Mouse (Mus musculus): Measurements from ENCODE around the gene Dennd4c. TPM values are rescaled to one million over a fixed set of nuclear protein-coding genes. Genes with fewer than 3 reads are reported as not detected.

Dennd4c gene
- polyA plus RNA-seq (2015; fragmentation: Nextera tagmentation; extraction: Ambion mirVana) = 3.2 and 4.7 TPM in 2 replicates

DNA sequence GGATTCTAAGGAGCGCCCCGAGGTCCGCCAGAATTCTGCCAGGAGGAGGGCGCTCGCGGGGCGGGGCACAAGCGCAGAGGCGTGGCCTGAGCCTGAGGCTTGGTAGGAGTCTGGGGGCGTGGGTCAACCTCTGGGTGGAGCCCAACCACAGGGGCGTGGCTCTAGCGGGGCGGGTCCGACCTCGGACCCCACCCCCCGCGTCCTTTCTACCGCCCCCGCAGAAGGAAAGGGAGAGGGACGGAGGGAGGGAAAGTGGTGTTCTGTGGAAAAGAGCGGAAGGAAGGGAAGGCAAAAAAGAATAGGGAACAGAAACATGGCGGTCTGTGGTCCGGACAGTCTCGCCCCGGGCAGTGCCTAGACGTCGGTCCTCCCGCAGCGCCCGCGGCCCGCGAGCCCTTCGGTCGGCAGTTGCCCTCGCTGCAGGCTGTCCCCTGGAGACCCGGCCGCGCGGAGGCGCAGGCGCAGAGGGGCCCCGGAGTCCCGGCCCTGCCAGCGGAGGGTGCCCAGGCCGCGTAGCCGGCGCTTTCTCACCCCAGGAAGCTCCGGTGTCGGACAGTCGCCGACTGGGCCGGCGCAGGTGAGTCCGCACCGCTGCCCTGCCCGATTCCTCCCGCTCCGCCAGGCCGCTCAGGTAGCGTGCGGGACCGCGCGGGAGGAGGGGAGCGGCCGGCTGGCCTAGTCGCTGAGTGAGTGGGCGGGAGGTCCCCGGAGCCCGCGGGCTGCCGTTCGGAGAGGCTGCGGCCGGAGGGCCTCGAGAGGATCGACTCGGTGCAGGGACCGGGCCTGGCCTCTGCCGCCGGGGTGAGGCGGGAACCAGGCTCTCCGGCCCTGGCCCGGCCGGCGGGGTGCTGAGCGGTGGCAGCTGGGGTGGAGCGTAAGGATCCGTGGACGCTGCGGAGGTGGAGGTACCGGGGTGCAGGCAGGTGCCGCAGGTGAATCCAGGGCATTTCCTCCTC lies at the start of gene Dennd4c:
TSS of gene Dennd4c (plus strand) at position 220 of the 956 bp plus-strand sequence.
- Histone ChIP-seq H3K9ac (replicated peaks; ENCODE audit: low read depth, low read length) (peak within 1 kb of the TSS; percentile 97), H3K4me1 (replicated peaks; ENCODE audit: control insufficient read depth, insufficient read depth, low read length) (peaks cover 10% of the 10 kb centered on the region), H3K4me2 (ENCODE audit: low read length) (peak within 1 kb of the TSS; percentile 60), H3K9me3 (ENCODE audit: control insufficient read depth, low read length) (no peaks in the 10 kb centered on the region), H3K27ac (ENCODE audit: low read length) (peak within 1 kb of the TSS; percentile 57; the same call in 1 of the 2 replicates), H3K36me3 (ENCODE audit: control insufficient read depth, insufficient read depth) (no peaks in the 10 kb centered on the region), H3K27me3 (replicated peaks; ENCODE audit: control insufficient read depth, insufficient read depth, low read length) (no peaks in the 10 kb centered on the region), H3K4me3 (replicated peaks; ENCODE audit: low read length) (peak within 1 kb of the TSS; percentile 96)
- under 1% methylated on average over 89 of the region's 95 CpGs for WGBS
- peak; percentile 94 for ATAC-seq

DNA sequence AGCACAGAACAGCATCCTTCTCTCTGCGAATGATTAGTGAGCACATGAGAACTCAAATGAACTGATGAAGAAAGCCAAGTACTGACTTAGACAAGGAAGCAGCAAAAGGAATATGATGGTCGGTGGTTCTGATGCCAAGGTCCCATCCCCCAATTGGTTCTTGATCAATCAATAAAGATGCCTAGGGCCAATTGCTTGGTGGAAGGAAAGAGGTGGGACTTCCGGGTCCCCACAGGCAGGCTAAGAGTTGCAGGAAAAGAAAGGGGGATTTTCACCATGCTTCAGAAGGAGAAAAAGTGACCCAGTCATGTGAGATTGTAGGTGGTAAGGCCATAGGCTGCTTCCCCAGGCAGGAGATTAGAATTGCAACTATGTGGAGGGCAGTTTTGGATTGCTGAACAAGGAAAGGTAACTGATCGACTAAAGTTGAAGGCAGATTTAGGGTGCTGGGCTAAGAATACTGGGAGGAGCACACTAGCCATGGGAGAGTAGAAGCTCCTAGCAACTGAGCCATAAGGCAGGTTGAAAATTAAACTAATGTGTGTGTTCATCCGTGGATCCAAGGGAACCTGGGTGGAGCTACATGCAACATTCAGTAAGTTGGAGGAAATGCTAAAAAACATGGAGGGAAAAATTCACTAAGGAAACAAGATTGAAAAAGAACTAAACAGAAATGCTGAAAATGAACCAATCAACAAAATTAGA lies 49.0 kb upstream of the Dennd4c start:
- H3K4me3 ChIP-seq (replicated peaks; ENCODE audit: low read length) = no peak overlapping the region
- WGBS = 89% methylated on average over 5 of the region's 5 CpGs
- H3K4me1 ChIP-seq (replicated peaks; ENCODE audit: control insufficient read depth, insufficient read depth, low read length) = no peaks in the 10 kb centered on the region

DNA sequence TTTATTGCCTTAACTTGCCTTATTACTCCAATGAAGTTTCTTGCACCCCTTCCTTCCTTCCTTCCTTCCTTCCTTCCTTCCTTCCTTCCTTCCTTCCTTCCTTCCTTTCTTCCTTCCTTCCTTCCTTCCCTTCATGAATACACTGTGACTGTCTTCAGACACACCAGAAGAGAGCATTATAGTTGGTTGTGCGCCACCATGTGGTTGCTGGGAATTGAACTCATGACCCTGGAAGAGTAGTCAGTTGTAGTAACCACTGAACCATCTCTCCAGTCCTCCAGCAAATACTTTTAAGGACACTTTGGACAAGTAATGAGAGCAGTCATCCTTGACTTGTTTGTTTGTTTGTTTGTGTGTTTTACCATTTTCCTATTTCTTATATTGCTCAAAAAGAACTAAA lies 39.6 kb upstream of the Dennd4c start:
- 24% methylated on average over 1 of the region's 1 CpGs for whole genome bisulfite sequencing
- Histone ChIP-seq H3K36me3 (ENCODE audit: control insufficient read depth, insufficient read depth) (no peaks in the 10 kb centered on the region), H3K4me3 (replicated peaks; ENCODE audit: low read length) (no peak overlapping the region), H3K27me3 (replicated peaks; ENCODE audit: control insufficient read depth, insufficient read depth, low read length) (no peaks in the 10 kb centered on the region), H3K4me2 (ENCODE audit: low read length) (no peak overlapping the region), H3K9ac (replicated peaks; ENCODE audit: low read depth, low read length) (no peak overlapping the region), H3K27ac (ENCODE audit: low read length) (no peak overlapping the region), H3K9me3 (ENCODE audit: control insufficient read depth, low read length) (no peaks in the 10 kb centered on the region), H3K4me1 (replicated peaks; ENCODE audit: control insufficient read depth, insufficient read depth, low read length) (no peaks in the 10 kb centered on the region; the same call in 1 of the 2 replicates)
- no peak for ATAC-seq

More for the DNA sequence above, 49.0 kb upstream of the Dennd4c start:
- no peaks in the 10 kb centered on the region for H3K27me3 ChIP-seq (replicated peaks; ENCODE audit: control insufficient read depth, insufficient read depth, low read length)
- ATAC-seq = no peak
- H3K9me3 ChIP-seq (ENCODE audit: control insufficient read depth, low read length) = no peaks in the 10 kb centered on the region
- no peak overlapping the region for H3K27ac ChIP-seq (ENCODE audit: low read length)
- no peaks in the 10 kb centered on the region for H3K36me3 ChIP-seq (ENCODE audit: control insufficient read depth, insufficient read depth)
- H3K9ac ChIP-seq (replicated peaks; ENCODE audit: low read depth, low read length) = no peak overlapping the region
- no peak overlapping the region for H3K4me2 ChIP-seq (ENCODE audit: low read length)

DNA sequence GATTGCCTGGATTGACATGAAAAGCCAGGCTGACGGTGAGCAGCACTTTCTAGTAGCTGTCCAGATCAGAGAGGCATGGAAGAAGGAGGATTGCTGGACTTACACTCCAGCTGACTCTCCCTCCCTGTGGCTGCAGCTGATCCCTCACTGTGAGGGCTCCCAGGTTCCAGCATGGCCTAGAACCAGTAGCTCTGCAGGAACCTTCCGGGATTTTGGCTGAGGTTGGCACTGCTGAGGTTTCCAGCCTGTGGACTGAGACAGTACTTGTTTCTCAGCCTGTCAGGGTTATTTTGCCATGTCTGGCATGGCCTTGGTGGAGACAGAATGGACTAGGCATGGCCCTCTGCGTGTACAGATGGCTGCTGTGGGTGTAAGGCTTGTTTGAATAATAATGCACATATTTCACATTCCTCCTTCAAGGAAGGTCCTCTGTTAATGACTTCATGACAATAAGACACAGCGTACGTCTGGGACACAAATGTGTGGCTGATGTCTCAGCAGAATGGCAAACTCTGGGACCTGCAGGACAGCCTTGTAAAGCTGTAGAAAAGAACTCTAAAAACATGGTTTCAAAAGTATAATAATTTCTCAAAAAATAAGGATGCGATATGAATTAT lies 38.2 kb upstream of the Dennd4c start:
- Histone ChIP-seq H3K27me3 (replicated peaks; ENCODE audit: control insufficient read depth, insufficient read depth, low read length) (no peaks in the 10 kb centered on the region), H3K36me3 (ENCODE audit: control insufficient read depth, insufficient read depth) (no peaks in the 10 kb centered on the region), H3K9ac (replicated peaks; ENCODE audit: low read depth, low read length) (no peak overlapping the region), H3K4me1 (replicated peaks; ENCODE audit: control insufficient read depth, insufficient read depth, low read length) (no peaks in the 10 kb centered on the region; the same call in 1 of the 2 replicates), H3K27ac (ENCODE audit: low read length) (no peak overlapping the region), H3K4me3 (replicated peaks; ENCODE audit: low read length) (no peak overlapping the region), H3K4me2 (ENCODE audit: low read length) (no peak overlapping the region), H3K9me3 (ENCODE audit: control insufficient read depth, low read length) (no peaks in the 10 kb centered on the region)
- 57% methylated on average over 6 of the region's 6 CpGs for WGBS
- ATAC-seq = no peak

DNA sequence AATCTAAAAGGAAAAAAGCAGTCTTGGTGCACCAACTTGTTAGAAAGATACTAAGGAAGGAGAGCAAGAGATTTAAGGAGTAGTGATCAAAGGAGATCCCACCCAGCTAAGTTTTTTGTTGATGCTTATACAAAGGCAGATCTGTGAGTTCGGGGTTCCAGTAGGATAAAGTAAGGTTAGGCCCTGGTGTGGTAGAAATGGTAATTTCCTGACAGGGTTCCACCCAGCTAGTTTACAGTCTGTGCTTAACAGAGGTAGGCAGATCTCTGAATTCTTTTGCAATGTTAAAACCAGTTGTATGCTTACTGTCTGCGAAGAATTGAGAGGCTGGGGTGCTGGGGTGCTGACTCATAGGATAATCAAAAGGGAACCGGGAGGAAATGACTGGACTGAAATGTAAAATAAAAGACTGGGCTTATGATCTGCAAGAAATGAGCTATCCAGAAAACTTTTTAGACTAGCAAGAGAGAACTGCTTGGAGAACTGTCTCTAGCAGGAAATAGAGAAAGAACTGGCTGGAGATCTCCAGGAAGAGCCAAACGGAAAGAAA lies 37.6 kb upstream of the Dennd4c start:
- no peak for ATAC-seq
- H3K27ac ChIP-seq (ENCODE audit: low read length) = no peak overlapping the region
- no peak overlapping the region for H3K9ac ChIP-seq (replicated peaks; ENCODE audit: low read depth, low read length)
- no peaks in the 10 kb centered on the region for H3K36me3 ChIP-seq (ENCODE audit: control insufficient read depth, insufficient read depth)
- 69% methylated on average over 4 of the region's 4 CpGs for WGBS
- no peaks in the 10 kb centered on the region for H3K9me3 ChIP-seq (ENCODE audit: control insufficient read depth, low read length)
- no peak overlapping the region for H3K4me3 ChIP-seq (replicated peaks; ENCODE audit: low read length)
- no peaks in the 10 kb centered on the region for H3K27me3 ChIP-seq (replicated peaks; ENCODE audit: control insufficient read depth, insufficient read depth, low read length)
- no peak overlapping the region for H3K4me2 ChIP-seq (ENCODE audit: low read length)
- no peaks in the 10 kb centered on the region; the same call in 1 of the 2 replicates for H3K4me1 ChIP-seq (replicated peaks; ENCODE audit: control insufficient read depth, insufficient read depth, low read length)

DNA sequence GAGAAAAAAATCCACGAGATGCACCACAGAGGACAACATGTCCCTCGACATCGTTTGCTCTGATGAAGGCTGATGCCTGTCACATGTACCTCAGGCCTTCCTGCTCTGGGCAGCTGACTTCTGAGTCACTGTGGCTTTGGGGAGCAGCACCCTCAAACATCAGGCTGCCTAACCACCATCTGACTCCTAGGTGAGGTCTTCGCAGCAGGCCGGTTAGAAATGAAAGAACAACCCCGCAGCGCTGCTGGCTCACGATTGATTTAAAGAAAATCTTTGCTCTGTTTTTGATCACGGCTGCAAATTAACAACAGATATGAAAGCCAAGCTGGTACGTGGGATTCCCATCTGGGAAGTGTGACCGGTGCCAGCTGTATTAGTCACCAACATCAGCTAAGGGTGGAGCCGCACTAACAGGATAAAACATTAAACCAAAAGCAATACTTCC lies 35.6 kb upstream of the Dennd4c start:
- no peaks in the 10 kb centered on the region for H3K36me3 ChIP-seq (ENCODE audit: control insufficient read depth, insufficient read depth)
- no peak for ATAC-seq
- no peak overlapping the region for H3K4me2 ChIP-seq (ENCODE audit: low read length)
- no peak overlapping the region for H3K4me3 ChIP-seq (replicated peaks; ENCODE audit: low read length)
- H3K9me3 ChIP-seq (ENCODE audit: control insufficient read depth, low read length) = no peaks in the 10 kb centered on the region
- no peak overlapping the region for H3K9ac ChIP-seq (replicated peaks; ENCODE audit: low read depth, low read length)
- H3K27ac ChIP-seq (ENCODE audit: low read length) = no peak overlapping the region
- WGBS = 76% methylated on average over 12 of the region's 12 CpGs
- no peaks in the 10 kb centered on the region; the same call in none of the 2 replicates for H3K4me1 ChIP-seq (replicated peaks; ENCODE audit: control insufficient read depth, insufficient read depth, low read length)
- H3K27me3 ChIP-seq (replicated peaks; ENCODE audit: control insufficient read depth, insufficient read depth, low read length) = no peaks in the 10 kb centered on the region

DNA sequence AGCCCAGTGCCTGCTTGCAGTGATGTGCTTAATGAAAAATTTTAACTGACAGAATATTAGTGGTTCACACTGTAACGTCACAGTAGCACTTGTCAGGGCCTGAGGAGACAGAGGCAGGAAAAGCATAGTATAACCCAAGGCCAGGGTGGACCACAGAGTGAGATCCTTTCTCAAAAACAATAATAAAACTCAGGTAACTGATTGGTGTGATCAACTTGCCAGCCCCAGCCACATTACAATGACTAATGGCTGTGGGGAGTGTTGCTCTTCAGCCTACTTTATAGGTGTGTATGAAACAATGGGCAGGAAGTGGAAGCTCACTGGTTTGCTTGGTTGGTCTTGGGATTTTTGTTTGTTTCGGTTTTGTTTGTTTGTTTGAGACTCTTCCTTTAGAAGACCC lies 34.8 kb upstream of the Dennd4c start:
- no peak for ATAC-seq
- WGBS = 80% methylated on average over 2 of the region's 2 CpGs
- Histone ChIP-seq H3K36me3 (ENCODE audit: control insufficient read depth, insufficient read depth) (no peaks in the 10 kb centered on the region), H3K9ac (replicated peaks; ENCODE audit: low read depth, low read length) (no peak overlapping the region), H3K4me2 (ENCODE audit: low read length) (no peak overlapping the region), H3K27me3 (replicated peaks; ENCODE audit: control insufficient read depth, insufficient read depth, low read length) (no peaks in the 10 kb centered on the region), H3K4me3 (replicated peaks; ENCODE audit: low read length) (no peak overlapping the region), H3K4me1 (replicated peaks; ENCODE audit: control insufficient read depth, insufficient read depth, low read length) (no peaks in the 10 kb centered on the region; the same call in none of the 2 replicates), H3K9me3 (ENCODE audit: control insufficient read depth, low read length) (no peaks in the 10 kb centered on the region), H3K27ac (ENCODE audit: low read length) (no peak overlapping the region)

DNA sequence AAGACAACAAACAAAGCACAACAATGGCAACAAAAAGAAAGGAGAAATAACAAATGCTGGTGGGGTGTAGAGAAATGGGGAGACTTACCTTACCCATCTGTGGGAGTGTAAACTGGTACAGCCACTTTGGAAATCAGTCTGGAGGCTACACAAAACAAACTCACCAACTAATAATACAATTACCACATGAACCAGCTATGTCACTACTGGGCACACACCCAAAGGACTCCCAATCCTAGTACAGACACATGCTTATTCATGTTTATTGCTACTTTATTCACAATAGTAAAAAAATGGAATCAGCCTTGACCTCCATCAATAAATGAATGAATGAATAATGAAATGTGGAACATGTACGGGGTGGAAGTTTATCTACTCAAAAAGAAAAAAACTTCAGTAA lies 33.0 kb upstream of the Dennd4c start:
- no peak overlapping the region for H3K4me2 ChIP-seq (ENCODE audit: low read length)
- no peak overlapping the region for H3K27ac ChIP-seq (ENCODE audit: low read length)
- H3K9ac ChIP-seq (replicated peaks; ENCODE audit: low read depth, low read length) = no peak overlapping the region
- no peaks in the 10 kb centered on the region for H3K27me3 ChIP-seq (replicated peaks; ENCODE audit: control insufficient read depth, insufficient read depth, low read length)
- H3K4me1 ChIP-seq (replicated peaks; ENCODE audit: control insufficient read depth, insufficient read depth, low read length) = no peaks in the 10 kb centered on the region; the same call in none of the 2 replicates
- 92% methylated on average over 1 of the region's 1 CpGs for WGBS
- H3K36me3 ChIP-seq (ENCODE audit: control insufficient read depth, insufficient read depth) = no peaks in the 10 kb centered on the region
- no peak for ATAC-seq
- no peaks in the 10 kb centered on the region for H3K9me3 ChIP-seq (ENCODE audit: control insufficient read depth, low read length)
- no peak overlapping the region for H3K4me3 ChIP-seq (replicated peaks; ENCODE audit: low read length)
